Mouse (Mus musculus): Measurements from ENCODE around the gene Olfr305. TPM values are rescaled to one million over a fixed set of nuclear protein-coding genes. Genes with fewer than 3 reads are reported as not detected.
"Not testable (repeated sequence)": the region's sequence is repeated elsewhere in the genome, so short reads cannot be mapped to it uniquely, and the experiment has no call there.

Olfr305 gene
- not detected for total RNA-seq (2021)
- long read RNA-seq, experiment 1: 0 reads
- long read RNA-seq, experiment 2: 0 reads

DNA sequence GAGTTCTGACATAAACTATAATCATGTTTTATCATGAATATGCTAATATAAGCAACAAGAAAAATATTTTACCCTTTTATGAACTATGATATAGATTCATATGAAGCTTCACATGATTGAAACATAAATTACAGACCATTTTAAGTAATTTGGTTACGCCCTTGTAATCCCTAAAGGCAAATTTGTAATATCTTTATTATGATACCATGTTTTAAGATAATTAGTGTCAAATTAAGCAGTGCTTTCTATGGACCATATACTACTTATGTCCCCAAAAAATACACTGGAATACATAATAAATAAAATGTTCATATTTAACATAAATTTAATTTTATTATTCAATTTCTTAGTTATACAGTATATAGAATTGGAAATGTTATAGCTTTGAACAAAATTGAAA, at the start of gene Olfr305:
Gene Olfr305 (minus strand): TSS at position 101 of the 400 bp plus-strand sequence.
- DNase-seq: no peak

DNA sequence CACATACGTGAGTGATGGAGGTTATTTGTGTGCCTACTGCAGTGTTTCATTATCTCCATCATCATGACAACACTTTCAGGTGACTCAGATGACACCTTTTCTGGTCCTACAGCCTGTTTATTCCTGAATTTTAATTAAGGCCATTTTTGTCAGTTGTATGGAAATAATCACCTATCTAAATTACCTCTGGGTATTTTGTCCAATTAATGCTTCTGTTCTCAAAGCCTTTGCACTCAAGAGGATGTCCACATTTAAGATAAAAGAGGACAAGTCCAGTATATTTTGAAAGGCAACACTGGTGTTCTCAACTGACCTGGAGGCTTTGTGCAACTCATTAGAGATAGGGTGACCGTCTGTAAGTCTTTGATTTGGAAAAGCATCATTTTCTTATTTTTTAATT, 36.8 kb upstream of the Olfr305 start, which contains the start of gene Olfr301:
Gene Olfr301 (plus strand): TSS at position 301 of the 400 bp plus-strand sequence.
- DNase-seq: no peak

GRCm38 (mm10) chr7:86397689-86398088, 31.0 kb upstream of the Olfr305 start, which contains the start of gene Olfr303:
TSS of gene Olfr303 (minus strand) at chr7:86397789.
- DNase-seq: no peak

DNA sequence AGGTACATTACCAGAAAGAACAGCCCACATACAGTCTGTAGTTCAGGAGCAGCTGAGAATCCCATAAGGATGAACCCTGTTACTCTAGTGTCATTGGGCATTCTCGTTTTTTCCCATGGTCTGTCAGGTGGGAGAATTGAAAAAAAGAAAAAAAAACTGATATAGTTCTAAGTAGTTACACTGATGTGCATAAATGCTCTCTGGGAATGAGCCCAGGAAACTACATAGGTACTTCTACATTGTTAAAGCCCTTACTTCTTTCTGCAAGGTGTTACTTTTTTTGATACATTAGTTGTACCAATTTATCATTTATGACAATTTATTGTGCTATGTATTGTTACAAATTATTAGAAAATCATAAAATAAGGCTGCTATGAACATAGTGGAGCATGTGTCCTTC, 19.8 kb upstream of the Olfr305 start, which contains the start of gene Olfr304:
Gene Olfr304 (minus strand): TSS at position 101 of the 400 bp plus-strand sequence.
- no peak for DNase-seq

- DNase-seq: no peak
Observed at GRCm38 (mm10) chr7:86385769-86386168, 19.0 kb upstream of the Olfr305 start.

DNA sequence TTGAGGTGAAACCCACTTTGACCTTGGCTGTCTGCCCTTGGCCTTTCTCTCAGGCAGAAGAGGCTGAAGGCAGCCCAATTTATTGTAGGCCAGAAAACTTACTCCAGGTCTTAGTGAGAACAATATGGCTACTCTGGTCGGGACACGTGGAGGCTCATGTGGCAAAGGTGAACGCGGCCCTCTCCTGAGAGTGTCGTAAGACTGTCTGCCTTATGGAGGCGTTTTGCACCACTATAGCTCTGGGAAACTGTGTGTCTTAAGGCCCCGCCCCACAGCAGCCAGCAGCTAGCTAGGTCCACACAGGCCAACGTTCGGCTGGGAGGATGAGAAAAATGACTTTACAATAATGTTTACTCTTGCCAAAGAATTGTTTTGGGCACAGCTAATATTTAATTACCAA, 20.4 kb downstream of the Olfr305 start:
- not testable (repeated sequence) for DNase-seq

DNA sequence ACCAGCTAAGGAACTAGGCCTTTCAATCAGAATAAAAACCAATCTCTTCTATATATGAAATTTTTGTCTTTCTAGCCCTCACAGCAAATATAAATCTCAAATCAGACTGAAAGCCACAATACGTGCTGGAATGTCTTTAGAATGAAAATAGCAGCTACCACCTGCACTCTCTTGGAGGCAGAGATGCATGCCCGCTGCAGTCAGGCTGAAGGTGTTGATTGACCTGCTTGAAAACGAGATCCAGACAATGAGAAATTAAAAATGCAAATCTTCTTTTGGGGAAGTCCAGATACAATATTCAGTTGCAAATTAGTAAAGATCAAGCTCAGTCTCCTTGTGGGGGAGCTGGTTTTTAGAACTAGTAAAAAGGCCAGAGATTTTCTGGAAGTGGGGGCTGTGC, 22.5 kb downstream of the Olfr305 start:
- no peak for DNase-seq

- no peak for DNase-seq
Observed at GRCm38 (mm10) chr7:86342881-86343565, 23.7 kb downstream of the Olfr305 start.

DNA sequence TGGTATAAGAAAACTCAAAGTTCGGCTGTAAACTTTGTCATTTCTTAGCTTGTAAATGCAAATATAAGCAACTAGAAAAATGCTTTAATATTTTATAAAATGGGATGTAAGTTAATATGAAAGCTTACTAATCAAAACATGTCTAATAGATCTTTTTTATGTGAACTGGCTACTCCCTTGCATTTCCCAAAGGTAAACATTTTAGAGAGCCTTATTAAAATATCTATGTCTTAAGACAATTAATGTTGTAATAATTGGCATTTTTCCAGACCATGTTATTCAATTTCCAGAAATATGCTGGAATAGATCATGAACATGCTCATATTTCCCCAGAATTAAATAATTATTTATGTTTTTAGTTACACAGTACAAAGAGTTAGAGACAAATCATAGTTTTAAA, 29.2 kb downstream of the Olfr305 start, which contains the start of gene Olfr307:
Gene Olfr307 (minus strand): TSS at position 101 of the 400 bp plus-strand sequence.
- DNase-seq: no peak

DNA sequence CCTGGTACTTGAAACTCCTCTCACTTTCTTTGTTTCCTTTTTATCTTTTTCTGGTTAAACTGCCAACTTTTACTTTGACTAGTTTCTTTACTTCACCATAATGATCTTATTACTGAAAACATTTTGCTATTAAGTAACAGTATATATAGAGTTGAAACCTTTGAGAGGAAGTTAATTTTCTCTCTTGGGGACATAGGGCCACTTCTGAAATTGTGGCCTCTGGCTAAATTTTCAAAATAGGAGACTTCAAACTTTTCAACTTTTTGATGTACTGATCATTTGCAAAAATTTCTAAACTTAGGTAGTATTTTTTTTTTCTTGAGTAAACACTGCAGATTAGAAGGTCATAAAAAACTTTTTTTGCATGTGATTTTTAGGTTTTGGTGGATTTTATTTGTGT, 41.2 kb downstream of the Olfr305 start, which contains the start of gene Olfr308:
Gene Olfr308 (minus strand): TSS at position 101 of the 400 bp plus-strand sequence.
- no peak for DNase-seq

GRCm38 (mm10) chr7:86321323-86321722, 45.4 kb downstream of the Olfr305 start:
- no peak for DNase-seq

DNA sequence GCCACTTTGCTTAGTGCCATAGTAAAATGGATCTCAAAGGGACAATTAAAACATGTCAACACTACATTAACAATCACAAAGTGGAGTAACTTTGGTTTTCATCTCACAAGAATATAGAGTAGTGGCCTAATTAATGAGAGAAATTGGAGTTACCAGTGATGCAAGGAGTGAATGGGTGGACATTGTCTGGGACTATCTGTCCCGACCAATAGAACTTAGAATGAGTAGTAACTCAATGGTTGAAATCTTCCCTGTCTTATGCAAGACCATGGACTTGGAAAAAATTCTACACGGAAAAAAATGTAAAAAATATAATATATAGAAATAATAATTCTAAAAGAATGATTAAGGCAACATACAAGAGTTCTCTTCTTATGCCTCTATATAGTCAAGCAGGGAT, 53.1 kb downstream of the Olfr305 start, which contains the start of gene Olfr309:
Gene Olfr309 (minus strand): TSS at position 101 of the 400 bp plus-strand sequence.
- DNase-seq: no peak

Other genes starting within 250 kb of the Olfr305 start
- gene Vmn2r75, start 195.2 kb downstream of the Olfr305 start, total RNA-seq (2021): not detected
- gene Vmn2r76, start 120.6 kb downstream of the Olfr305 start, total RNA-seq (2021): not detected
- not detected for gene Olfr310, start 89.8 kb downstream of the Olfr305 start, total RNA-seq (2021)
- gene Olfr309, start 53.2 kb downstream of the Olfr305 start, total RNA-seq (2021): not detected
- not detected for gene Olfr308, start 41.3 kb downstream of the Olfr305 start, total RNA-seq (2021)
- not detected for gene Olfr307, start 29.3 kb downstream of the Olfr305 start, total RNA-seq (2021)
- not detected for gene Olfr304, start 19.7 kb upstream of the Olfr305 start, total RNA-seq (2021)
- not detected for gene Olfr303, start 30.9 kb upstream of the Olfr305 start, total RNA-seq (2021)
- not detected for gene Olfr301, start 36.9 kb upstream of the Olfr305 start, total RNA-seq (2021)
- not detected for gene Olfr299, start 93.0 kb upstream of the Olfr305 start, total RNA-seq (2021)
- not detected for gene Olfr298, start 125.6 kb upstream of the Olfr305 start, total RNA-seq (2021)
- gene Olfr297, start 153.0 kb upstream of the Olfr305 start, total RNA-seq (2021): not detected
- not detected for gene Olfr295, start 216.9 kb upstream of the Olfr305 start, total RNA-seq (2021)
- gene Olfr294, start 249.7 kb upstream of the Olfr305 start, total RNA-seq (2021): not detected

Data from adrenal gland, postnatal 10 days (tissue).